Mouse (Mus musculus) midbrain, embryonic 15.5 days (tissue): ENCODE measurements around the gene Gm614. TPM values are rescaled to one million over a fixed set of nuclear protein-coding genes. Genes with fewer than 3 reads are reported as not detected.
A peak's percentile ranks its signal among the peaks of the same experiment; 100 is the strongest.

ENCODE experiments used
- ATAC-seq: fragments of 200-750 bp; cut with Nextera tagmentation; replicated peaks from 2 replicates; pipeline ENCODE4 v1.8.0; 2017; ENCODE audit warnings: moderate TSS enrichment
- H3K27ac ChIP-seq: fragments of 300-500 bp; sonication (generic); 2 replicates; pipeline ENCODE4 v1.5.1; 2015; ENCODE audit warnings: mild to moderate bottlenecking, inconsistent platforms
- H3K27me3 ChIP-seq: fragments of 300-500 bp; sonication (generic); replicated peaks from 2 replicates; pipeline ENCODE4 v1.6.1; 2015; ENCODE audit warnings: inconsistent platforms
- H3K36me3 ChIP-seq: fragments of 300-500 bp; sonication (generic); replicated peaks from 2 replicates; pipeline ENCODE4 v1.6.1; 2015; ENCODE audit warnings: inconsistent platforms
- H3K4me1 ChIP-seq: fragments of 300-500 bp; sonication (generic); 2 replicates; pipeline ENCODE4 v1.6.1; 2015; ENCODE audit warnings: inconsistent platforms
- H3K4me2 ChIP-seq: fragments of 300-500 bp; sonication (generic); 2 replicates; pipeline ENCODE4 v1.6.1; 2015; ENCODE audit warnings: inconsistent platforms, mild to moderate bottlenecking, moderate library complexity
- H3K4me3 ChIP-seq: fragments of 300-500 bp; sonication (generic); 2 replicates; pipeline ENCODE4 v1.5.1; 2015; ENCODE audit warnings: mild to moderate bottlenecking, inconsistent platforms
- H3K9ac ChIP-seq: fragments of 300-500 bp; sonication (generic); 2 replicates; pipeline ENCODE4 v1.6.1; 2015; ENCODE audit warnings: mild to moderate bottlenecking, inconsistent platforms
- H3K9me3 ChIP-seq: fragments of 300-500 bp; sonication (generic); 2 replicates; pipeline ENCODE4 v1.6.1; 2016; ENCODE audit warnings: inconsistent platforms
- WGBS: fragments of 180-500 bp; shearing (Covaris S2); methylation state at CpG from one replicate; pipeline ENCODE4 v1.1.7; 2015; ENCODE audit warnings: mixed read lengths; 5-methylcytosine and 5-hydroxymethylcytosine counted together
- polyA plus RNA-seq: library from polyadenylated mRNA; unstranded; fragments of >200 nt; fragmentation: Nextera tagmentation; extraction: Ambion mirVana; gene quantifications from 2 replicates; pipeline ENCODE4 v1.2.1, GENCODE M21; 2015

The Gm614 gene
- not detected in 2 replicates for polyA plus RNA-seq

GRCm38 (mm10) chrX:101263892-101264291 is at the start of gene Gm614:
Gene Gm614, minus strand, starts transcription at chrX:101263992.
- 90% methylated on average over 1 of the region's 1 CpGs for WGBS
- Histone ChIP-seq H3K4me3 (no peak within 1 kb of the TSS), H3K4me2 (no peak within 1 kb of the TSS), H3K27ac (no peak within 1 kb of the TSS), H3K9me3 (no peaks in the 10 kb centered on the region), H3K4me1 (0 out of 2 replicates have a peak, but pooled peaks cover 3% of the 10 kb centered on the region), H3K27me3 (no peaks in the 10 kb centered on the region), H3K36me3 (no peaks in the 10 kb centered on the region), H3K9ac (no peak within 1 kb of the TSS)
- ATAC-seq = no peak

DNA sequence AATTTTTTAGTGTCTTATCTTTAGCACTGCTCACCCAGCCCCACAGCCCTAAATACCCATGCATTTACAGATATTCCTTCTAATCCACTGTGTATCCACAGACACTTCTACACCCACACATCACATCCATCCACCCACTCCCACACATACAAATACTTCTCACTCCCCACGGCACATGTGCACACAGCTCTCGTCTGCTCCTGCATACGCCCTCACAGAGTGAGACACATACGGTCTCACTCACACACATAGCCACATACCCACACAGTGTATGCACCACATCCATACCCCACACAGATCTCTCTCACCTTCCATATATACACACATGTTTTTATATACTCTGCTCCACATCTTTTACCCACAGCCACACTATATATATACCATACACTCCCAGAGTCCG is 45.5 kb upstream of the Gm614 start:
- Histone ChIP-seq H3K36me3 (no peaks in the 10 kb centered on the region; the same call in 1 of the 2 replicates), H3K4me1 (peaks cover 15% of the 10 kb centered on the region), H3K4me3 (no peak overlapping the region), H3K4me2 (no peak overlapping the region), H3K9ac (no peak overlapping the region), H3K27ac (no peak overlapping the region), H3K27me3 (no peaks in the 10 kb centered on the region), H3K9me3 (no peaks in the 10 kb centered on the region)
- WGBS = 92% methylated on average over 5 of the region's 5 CpGs
- ATAC-seq = no peak

GRCm38 (mm10) chrX:101304646-101305045 is 40.9 kb upstream of the Gm614 start:
- no peak overlapping the region for H3K9ac ChIP-seq
- peaks cover 38% of the 10 kb centered on the region for H3K4me1 ChIP-seq
- H3K27ac ChIP-seq = no peak overlapping the region
- no peak overlapping the region for H3K4me2 ChIP-seq
- no peaks in the 10 kb centered on the region for H3K27me3 ChIP-seq
- H3K9me3 ChIP-seq = no peaks in the 10 kb centered on the region
- no peaks in the 10 kb centered on the region; the same call in 1 of the 2 replicates for H3K36me3 ChIP-seq
- no peak for ATAC-seq
- WGBS = 28% methylated on average over 2 of the region's 2 CpGs
- no peak overlapping the region for H3K4me3 ChIP-seq

DNA sequence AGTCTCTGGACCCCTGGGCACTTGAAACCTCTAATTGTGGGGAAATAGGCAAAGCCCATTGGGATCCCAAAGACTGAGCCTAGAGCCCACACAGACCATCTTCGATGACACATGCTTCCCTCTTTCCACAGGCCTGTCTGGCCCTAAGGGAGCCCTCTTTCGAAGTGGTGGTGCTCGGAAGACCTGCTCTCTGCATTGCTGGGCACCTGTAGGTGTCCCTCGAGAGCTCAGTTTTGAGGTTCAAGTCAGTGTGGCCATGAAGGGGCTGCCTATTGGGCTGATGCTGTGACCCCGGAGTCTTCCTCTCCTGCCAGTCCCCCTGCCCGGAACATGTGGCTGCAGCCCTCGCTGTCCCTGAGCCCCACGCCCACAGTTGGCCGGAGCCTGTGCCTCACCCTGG is 37.9 kb upstream of the Gm614 start:
- WGBS = 49% methylated on average over 9 of the region's 9 CpGs
- Histone ChIP-seq H3K36me3 (no peaks in the 10 kb centered on the region), H3K4me2 (peak overlapping the region; percentile 57), H3K27me3 (no peaks in the 10 kb centered on the region), H3K9me3 (no peaks in the 10 kb centered on the region), H3K27ac (0 out of 2 replicates have a peak overlapping the region, but pooled peaks have one; percentile 89), H3K9ac (peak overlapping the region; percentile 35), H3K4me1 (peaks cover 38% of the 10 kb centered on the region), H3K4me3 (peak overlapping the region; percentile 55)
- ATAC-seq = no peak

DNA sequence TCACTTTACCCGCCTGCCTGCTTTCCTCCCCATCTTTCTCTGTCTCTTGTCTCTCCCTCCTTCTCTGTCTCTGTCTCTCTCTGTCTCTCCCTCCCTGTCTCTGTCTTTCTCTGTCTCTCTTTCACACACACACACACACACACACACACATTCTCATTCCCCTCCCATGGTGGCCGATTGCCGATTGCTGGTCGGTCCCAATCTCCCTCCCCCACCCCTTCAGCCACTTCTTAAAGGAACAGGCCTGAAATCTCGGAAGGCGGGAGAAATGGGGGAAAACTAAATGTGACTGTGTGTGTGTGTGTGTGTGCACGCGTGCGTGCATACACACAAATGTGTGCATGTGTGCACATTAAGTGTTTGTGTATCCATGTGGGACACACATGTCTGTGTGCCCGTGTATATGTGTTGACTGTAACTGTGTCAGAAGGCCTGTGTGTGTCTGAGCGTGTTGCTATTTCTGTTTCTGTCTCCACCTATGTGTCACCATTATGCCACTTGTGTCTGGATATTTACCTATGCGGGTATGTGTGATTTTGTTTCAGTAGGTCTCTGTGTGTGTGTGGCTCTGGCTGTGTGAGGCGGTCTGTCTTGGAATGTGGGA is 36.7 kb upstream of the Gm614 start:
- ATAC-seq = peak; percentile 50
- H3K4me2 ChIP-seq = peak overlapping the region; percentile 57
- WGBS = 19% methylated on average over 13 of the region's 13 CpGs

GRCm38 (mm10) chrX:101299473-101300426 is 36.0 kb upstream of the Gm614 start:
- peak overlapping the region; percentile 55 for H3K4me3 ChIP-seq
- H3K27me3 ChIP-seq = no peaks in the 10 kb centered on the region
- H3K27ac ChIP-seq = peak overlapping the region; percentile 89
- H3K4me1 ChIP-seq = peaks cover 37% of the 10 kb centered on the region
- peak overlapping the region; percentile 64 for H3K9ac ChIP-seq
- H3K36me3 ChIP-seq = no peaks in the 10 kb centered on the region
- peak; percentile 72 for ATAC-seq
- peak overlapping the region; percentile 57 for H3K4me2 ChIP-seq
- H3K9me3 ChIP-seq = no peaks in the 10 kb centered on the region
- 32% methylated on average over 10 of the region's 13 CpGs for WGBS

More for the DNA sequence above, 36.7 kb upstream of the Gm614 start:
- Histone ChIP-seq H3K27ac (peak overlapping the region; percentile 89), H3K9ac (peak overlapping the region; percentile 64), H3K4me3 (peak overlapping the region; percentile 55), H3K9me3 (no peaks in the 10 kb centered on the region), H3K4me1 (peaks cover 38% of the 10 kb centered on the region), H3K27me3 (no peaks in the 10 kb centered on the region), H3K36me3 (no peaks in the 10 kb centered on the region)

DNA sequence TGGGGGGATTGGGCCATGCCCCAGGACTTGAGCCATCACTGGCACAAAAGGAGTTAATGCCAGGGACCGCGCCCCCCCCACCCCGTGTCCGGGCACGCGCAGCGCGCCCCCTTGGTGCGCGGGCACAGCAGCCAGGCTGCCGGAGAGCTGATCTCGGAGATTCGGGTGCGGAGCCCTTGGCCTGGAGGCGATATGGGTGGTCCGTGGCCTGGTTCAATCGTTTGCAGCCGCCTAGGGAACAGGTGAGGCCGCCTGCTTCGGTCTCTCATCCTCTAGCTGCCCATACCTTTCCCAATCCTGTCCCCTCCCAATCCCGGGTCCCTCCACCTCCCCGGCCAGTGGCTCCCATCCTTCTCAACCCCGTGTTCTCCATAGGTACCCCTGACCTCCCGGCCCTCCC is 35.3 kb upstream of the Gm614 start, which contains the start of gene Nlgn3:
Gene Nlgn3 (plus strand): TSS at position 114 of the 400 bp plus-strand sequence.
- Histone ChIP-seq H3K27ac (peak within 1 kb of the TSS; percentile 89), H3K4me1 (peaks cover 30% of the 10 kb centered on the region), H3K27me3 (no peaks in the 10 kb centered on the region), H3K9ac (peak within 1 kb of the TSS; percentile 64), H3K36me3 (no peaks in the 10 kb centered on the region), H3K4me2 (peak within 1 kb of the TSS; percentile 57), H3K9me3 (no peaks in the 10 kb centered on the region), H3K4me3 (peak within 1 kb of the TSS; percentile 55)
- 8% methylated on average over 23 of the region's 24 CpGs for WGBS
- peak; percentile 45 for ATAC-seq

GRCm38 (mm10) chrX:101290111-101290510 is 26.3 kb upstream of the Gm614 start:
- H3K36me3 ChIP-seq = peaks cover 5% of the 10 kb centered on the region; the same call in 1 of the 2 replicates
- ATAC-seq = no peak
- H3K9ac ChIP-seq = no peak overlapping the region
- H3K27me3 ChIP-seq = no peaks in the 10 kb centered on the region
- 90% methylated on average over 10 of the region's 10 CpGs for WGBS
- no peaks in the 10 kb centered on the region for H3K4me1 ChIP-seq
- no peak overlapping the region for H3K4me2 ChIP-seq
- no peak overlapping the region for H3K27ac ChIP-seq
- no peaks in the 10 kb centered on the region for H3K9me3 ChIP-seq
- no peak overlapping the region for H3K4me3 ChIP-seq

DNA sequence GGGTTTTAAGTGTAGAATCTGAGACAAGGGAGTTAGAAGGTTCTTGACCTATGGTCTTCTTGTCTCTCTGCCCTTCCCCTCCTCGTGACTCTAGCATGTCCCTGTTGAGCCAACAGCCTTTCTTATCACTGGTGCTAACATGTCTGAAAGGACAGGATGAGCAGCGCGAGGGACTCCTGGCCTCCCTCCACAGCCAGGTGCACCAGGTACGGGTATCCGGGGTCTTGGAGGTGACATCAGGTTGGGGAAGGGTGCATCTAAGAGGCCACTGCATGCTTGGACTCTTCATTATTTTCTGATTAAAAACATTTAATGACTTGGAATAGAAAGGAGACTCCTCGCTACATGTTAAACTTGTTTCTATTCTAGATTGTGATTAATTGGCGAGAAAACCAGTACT is 25.2 kb upstream of the Gm614 start:
- no peak overlapping the region for H3K9ac ChIP-seq
- H3K4me3 ChIP-seq = no peak overlapping the region
- no peak overlapping the region for H3K4me2 ChIP-seq
- H3K36me3 ChIP-seq = peaks cover 5% of the 10 kb centered on the region; the same call in 1 of the 2 replicates
- no peaks in the 10 kb centered on the region for H3K27me3 ChIP-seq
- H3K27ac ChIP-seq = no peak overlapping the region
- no peaks in the 10 kb centered on the region for H3K9me3 ChIP-seq
- no peaks in the 10 kb centered on the region for H3K4me1 ChIP-seq
- ATAC-seq = no peak
- WGBS = 93% methylated on average over 7 of the region's 7 CpGs

DNA sequence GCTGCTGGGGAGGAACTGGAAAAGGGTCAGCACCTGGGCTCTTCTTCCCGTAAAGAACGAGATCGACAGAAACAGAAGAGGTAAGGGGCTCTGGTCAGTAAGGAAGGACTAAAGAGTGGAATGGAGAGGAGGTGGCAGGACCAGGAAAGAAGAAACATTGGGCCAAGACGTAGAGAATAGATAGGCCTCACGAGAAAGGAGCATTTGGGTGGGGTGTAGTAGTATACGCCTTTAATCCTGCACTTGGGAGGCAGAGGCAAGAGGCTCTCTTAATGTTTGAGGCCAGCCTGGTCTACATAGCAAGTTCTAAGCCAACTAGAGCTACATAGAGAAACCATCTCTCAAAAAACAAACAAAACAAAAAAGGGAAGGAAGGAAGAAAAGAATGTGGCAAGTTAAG is 24.6 kb upstream of the Gm614 start:
- no peak overlapping the region for H3K9ac ChIP-seq
- 90% methylated on average over 6 of the region's 6 CpGs for WGBS
- peaks cover 7% of the 10 kb centered on the region; the same call in 1 of the 2 replicates for H3K36me3 ChIP-seq
- H3K4me1 ChIP-seq = no peaks in the 10 kb centered on the region
- H3K27ac ChIP-seq = no peak overlapping the region
- no peaks in the 10 kb centered on the region for H3K27me3 ChIP-seq
- no peak overlapping the region for H3K4me2 ChIP-seq
- H3K9me3 ChIP-seq = no peaks in the 10 kb centered on the region
- no peak overlapping the region for H3K4me3 ChIP-seq
- ATAC-seq = no peak

GRCm38 (mm10) chrX:101287543-101287942 is 23.8 kb upstream of the Gm614 start:
- no peak for ATAC-seq
- no peaks in the 10 kb centered on the region for H3K9me3 ChIP-seq
- no peak overlapping the region for H3K4me3 ChIP-seq
- H3K4me1 ChIP-seq = no peaks in the 10 kb centered on the region
- H3K27me3 ChIP-seq = no peaks in the 10 kb centered on the region
- H3K4me2 ChIP-seq = no peak overlapping the region
- H3K9ac ChIP-seq = no peak overlapping the region
- H3K27ac ChIP-seq = no peak overlapping the region
- 97% methylated on average over 3 of the region's 3 CpGs for WGBS
- H3K36me3 ChIP-seq = peaks cover 12% of the 10 kb centered on the region; the same call in 1 of the 2 replicates

DNA sequence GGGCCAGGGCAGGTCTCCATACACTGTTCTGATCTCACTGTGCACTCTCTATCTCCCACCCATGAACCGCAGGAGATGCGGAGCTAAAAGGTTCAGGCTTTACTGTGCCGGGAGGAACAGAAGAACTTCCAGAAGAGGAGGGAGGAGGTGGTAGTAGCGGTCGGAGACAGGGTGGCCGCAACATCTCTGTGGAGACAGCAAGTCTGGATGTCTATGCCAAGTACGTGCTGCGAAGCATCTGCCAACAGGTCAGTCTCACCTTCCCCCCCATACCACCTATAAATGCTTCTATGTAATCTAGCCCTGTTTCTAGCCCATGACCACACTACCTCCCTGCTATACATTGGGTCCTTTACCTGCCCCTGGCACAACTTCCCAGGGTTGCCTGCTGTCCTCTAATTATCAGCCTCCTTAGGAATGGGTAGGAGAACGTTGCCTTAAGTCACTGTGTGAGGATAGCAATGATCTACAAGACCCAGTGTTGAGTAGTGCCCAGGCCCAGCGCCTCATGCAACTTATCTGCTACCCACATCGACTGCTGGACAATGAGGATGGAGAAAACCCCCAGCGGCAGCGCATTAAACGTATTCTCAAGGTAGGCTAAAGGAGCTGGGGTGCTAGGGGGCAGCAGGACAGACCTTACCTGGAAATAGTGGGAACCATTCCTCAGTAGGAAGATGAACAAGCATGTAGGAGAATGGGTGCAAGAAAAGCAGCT is 22.3 kb upstream of the Gm614 start:
- H3K36me3 ChIP-seq = peaks cover 12% of the 10 kb centered on the region; the same call in 1 of the 2 replicates
- H3K4me1 ChIP-seq = no peaks in the 10 kb centered on the region
- H3K27me3 ChIP-seq = no peaks in the 10 kb centered on the region
- no peaks in the 10 kb centered on the region for H3K9me3 ChIP-seq
- H3K4me2 ChIP-seq = no peak overlapping the region
- H3K9ac ChIP-seq = no peak overlapping the region
- 0 out of 2 replicates have a peak, but pooled peaks have one; percentile 11 for ATAC-seq
- H3K27ac ChIP-seq = no peak overlapping the region
- 93% methylated on average over 14 of the region's 14 CpGs for WGBS
- H3K4me3 ChIP-seq = no peak overlapping the region
